26 mouse cellular contexts compared by ENCODE assay signal in the genomic region with DNA sequence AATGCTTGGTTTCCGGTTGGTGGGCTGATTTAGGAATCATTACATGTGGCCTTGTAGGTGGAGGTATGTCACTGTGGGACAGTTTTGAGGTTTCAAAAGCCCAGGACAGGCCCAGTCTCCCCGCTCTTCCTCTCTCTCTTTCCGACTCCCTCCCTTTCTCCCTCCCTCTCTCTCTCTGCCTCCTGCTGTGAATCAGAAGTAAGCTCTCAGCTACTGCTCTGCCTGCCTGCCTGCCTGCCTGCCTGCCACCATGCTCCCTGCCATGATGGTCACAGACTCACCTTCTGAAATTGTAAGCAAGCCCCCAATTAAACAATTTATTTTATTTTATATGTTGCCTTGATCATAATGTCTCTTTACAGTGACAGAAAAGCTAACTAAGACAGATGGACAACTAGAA.
"Had no signal": no experiment of that assay in that cellular context is flagged by ENCODE, and none has a peak within 500 bp of the region (broad histone marks: within the 10 kb centered on the region; RNA-seq: fewer than 3 reads in every experiment).

No protein-coding gene starts in this region.

- DNase-seq: gastrocnemius, adult 2 months; gastrocnemius, postnatal 14 days; gastrocnemius, postnatal 36 days; heart, adult 11 months; heart, adult 2 months; heart, postnatal 14 days; heart, postnatal 36 days; kidney, adult 11 months; kidney, adult 2 months; kidney, adult 9 months; kidney, postnatal 14 days; kidney, postnatal 4 days had no signal

- H3K4me2 ChIP-seq: heart, embryonic 11.5 days; heart, embryonic 13.5 days; heart, embryonic 15.5 days; hindbrain, embryonic 13.5 days; hindbrain, embryonic 15.5 days; kidney, embryonic 15.5 days; limb, embryonic 13.5 days; limb, embryonic 15.5 days had no signal

- H3K27me3 ChIP-seq: heart, embryonic 13.5 days; heart, embryonic 15.5 days; hindbrain, embryonic 13.5 days; hindbrain, embryonic 15.5 days; kidney, embryonic 15.5 days; limb, embryonic 13.5 days; limb, embryonic 15.5 days had no signal

- H3K27ac ChIP-seq: gastrocnemius, adult 2 months; heart, adult 2 months; heart, embryonic 13.5 days; heart, embryonic 15.5 days; hindbrain, embryonic 13.5 days; hindbrain, embryonic 15.5 days; hindbrain, postnatal 0 days; kidney, embryonic 15.5 days; kidney, postnatal 0 days; layer of hippocampus, adult 2 months; left cerebral cortex, adult 2 months; limb, embryonic 13.5 days; limb, embryonic 15.5 days had no signal

- ATAC-seq: forebrain, embryonic 16.5 days; hindbrain, postnatal 0 days; intestine, embryonic 16.5 days had no signal

- H3K36me3 ChIP-seq: hindbrain, embryonic 15.5 days; kidney, embryonic 15.5 days; limb, embryonic 13.5 days had no signal

- H3K9me3 ChIP-seq: heart, embryonic 13.5 days; heart, embryonic 15.5 days; hindbrain, embryonic 13.5 days; hindbrain, embryonic 15.5 days; kidney, embryonic 15.5 days; limb, embryonic 13.5 days; limb, embryonic 15.5 days had no signal

- H3K4me1 ChIP-seq: heart, embryonic 15.5 days; hindbrain, embryonic 13.5 days; hindbrain, embryonic 15.5 days; kidney, embryonic 15.5 days; limb, embryonic 13.5 days; limb, embryonic 15.5 days had no signal

- H3K9ac ChIP-seq: heart, embryonic 13.5 days; heart, embryonic 15.5 days; hindbrain, embryonic 13.5 days; hindbrain, embryonic 15.5 days; kidney, embryonic 15.5 days; limb, embryonic 13.5 days; limb, embryonic 15.5 days had no signal

- H3K4me3 ChIP-seq: gastrocnemius, adult 2 months; heart, adult 2 months; heart, embryonic 13.5 days; heart, embryonic 15.5 days; hindbrain, embryonic 13.5 days; hindbrain, embryonic 15.5 days; kidney, embryonic 15.5 days; layer of hippocampus, adult 2 months; left cerebral cortex, adult 2 months; limb, embryonic 13.5 days; limb, embryonic 15.5 days had no signal
